Mouse (Mus musculus): ENCODE measurements around the gene Ulk2. TPM values are rescaled to one million over a fixed set of nuclear protein-coding genes. Genes with fewer than 3 reads are reported as not detected.

Gene Ulk2
- total RNA-seq (2023) = 10 to 100 TPM; 31.0 to 32.1 TPM

DNA sequence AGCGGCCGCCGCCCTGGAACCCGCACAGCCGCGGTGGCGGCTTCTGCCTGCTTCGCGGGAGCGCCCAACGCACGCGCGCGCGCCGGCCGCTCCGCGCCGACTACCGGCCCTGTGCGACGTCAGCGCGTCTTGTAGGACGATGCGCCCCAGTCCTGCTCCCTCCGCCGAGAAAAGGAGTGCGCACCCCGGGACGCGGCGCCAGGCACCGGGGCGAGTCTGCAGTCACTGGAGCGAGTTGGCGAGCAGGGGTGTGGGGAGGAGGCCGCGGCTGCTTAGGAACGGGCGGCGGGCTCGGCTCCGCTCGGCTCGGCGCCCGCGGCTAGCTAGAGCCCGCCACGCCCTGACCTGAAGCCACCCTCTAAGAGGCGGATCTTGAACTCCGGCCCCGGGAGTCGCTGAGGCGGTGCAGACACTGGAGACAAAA lies at the start of gene Ulk2:
Gene Ulk2 (minus strand): TSS at position 86 of the 424 bp plus-strand sequence.

DNA sequence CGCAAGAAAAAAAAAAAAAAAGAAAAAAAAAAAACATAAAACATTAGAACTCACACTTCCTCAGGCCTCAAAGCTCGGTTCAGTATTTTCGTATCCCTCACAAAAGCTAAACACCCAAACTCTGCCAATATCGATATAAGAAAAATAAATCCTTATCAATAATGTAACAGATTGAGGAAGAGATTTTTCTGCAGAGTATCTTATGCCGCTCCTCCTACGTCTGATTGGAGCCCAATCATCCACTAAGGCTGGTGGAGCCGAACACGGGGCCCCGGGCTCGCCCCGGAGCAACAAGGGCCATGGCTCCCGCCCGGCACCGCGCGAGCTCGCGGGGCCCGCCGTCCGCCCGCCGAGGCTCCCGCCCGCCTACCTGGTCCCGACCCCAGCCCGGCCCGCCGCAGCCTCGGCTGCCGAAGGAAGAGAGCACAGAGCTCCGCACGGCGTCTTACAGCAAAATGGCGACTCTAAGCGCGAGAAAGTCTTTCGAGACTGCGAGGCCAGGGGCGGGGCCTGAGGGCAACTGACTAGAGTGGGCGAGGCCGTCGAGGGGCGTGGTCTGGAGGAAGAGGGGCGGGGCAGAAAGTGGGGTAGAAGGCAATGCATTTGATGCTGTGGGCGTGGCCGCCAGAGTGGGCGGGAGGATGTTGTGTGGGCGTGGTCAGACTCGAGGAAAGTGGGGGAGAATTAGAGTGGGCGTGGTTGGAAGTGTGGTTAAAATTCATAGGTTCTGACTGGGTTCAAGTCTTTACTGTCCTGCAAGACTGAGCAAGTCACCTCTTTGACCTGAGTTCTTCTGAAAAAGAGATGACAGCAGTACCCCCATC lies 93.1 kb downstream of the Ulk2 start, which contains the start of gene Prpsap2:
Gene Prpsap2 (minus strand): TSS at position 505 of the 824 bp plus-strand sequence.

Other genes with a start within 250 kb of the Ulk2 start
- 100 to 1,000 TPM; 166 to 171 TPM for gene Grap, start 201.8 kb downstream of the Ulk2 start, total RNA-seq (2023)
- 1 to 10 TPM in 1 of 2 experiments, under 1 TPM in 1; 0.61 to 2.0 TPM for gene Fam83g, start 171.0 kb downstream of the Ulk2 start, total RNA-seq (2023)
- not detected for gene Slc5a10, start 134.2 kb downstream of the Ulk2 start, total RNA-seq (2023)
- gene Prpsap2, start 93.0 kb downstream of the Ulk2 start, total RNA-seq (2023) = 10 to 100 TPM; 34.6 to 41.4 TPM
- 10 to 100 TPM; 50.8 to 56.8 TPM for gene Akap10, start 75.2 kb upstream of the Ulk2 start, total RNA-seq (2023)
- 1 to 10 TPM; 1.5 to 1.8 TPM for gene Specc1, start 101.7 kb upstream of the Ulk2 start, total RNA-seq (2023)